Mouse (Mus musculus) heart, embryonic 14.5 days (tissue): ENCODE data around the gene Rgs8. TPM values are rescaled to one million over a fixed set of nuclear protein-coding genes. Genes with fewer than 3 reads are reported as not detected.
A peak's percentile ranks its signal among the peaks of the same experiment; 100 is the strongest.

ENCODE experiments used
- ATAC-seq: fragments of 200-750 bp; cut with Nextera tagmentation; 2 replicates; pipeline ENCODE4 v1.8.0; 2017; ENCODE audit warnings: low read depth, moderate TSS enrichment; ENCODE audit not compliant: insufficient number of reproducible peaks, insufficient read depth, low FRiP score
- H3K27ac ChIP-seq, 2 experiments: fragments of 200-500 bp in 1 of 2; fragments of 300-500 bp in 1 of 2; sonication (generic) in 1 of 2; replicated peaks in 1 of 2; 2 replicates each; pipeline ENCODE4 v1.5.1; 2012 to 2014; ENCODE audit warnings: low read depth in 2 of 2, low read length in 2 of 2, control low read depth in 1 of 2, mild to moderate bottlenecking in 1 of 2, mixed read lengths in 1 of 2; ENCODE audit not compliant: control insufficient read depth in 1 of 2, insufficient read depth in 1 of 2
- H3K27me3 ChIP-seq: fragments of 300-500 bp; sonication (generic); 2 replicates; pipeline ENCODE4 v1.6.1; 2014; ENCODE audit warnings: mild to moderate bottlenecking, low read length, control low read depth; ENCODE audit not compliant: control insufficient read depth, insufficient read depth
- H3K36me3 ChIP-seq: fragments of 300-500 bp; sonication (generic); 2 replicates; pipeline ENCODE4 v1.6.1; 2014; ENCODE audit warnings: mild to moderate bottlenecking, control low read depth, low read length, mixed read lengths; ENCODE audit not compliant: control insufficient read depth, insufficient read depth
- H3K4me1 ChIP-seq, 2 experiments: fragments of 200-500 bp in 1 of 2; fragments of 300-500 bp in 1 of 2; sonication (generic) in 1 of 2; 2 replicates each; pipeline ENCODE4 v1.6.1; 2012 to 2014; ENCODE audit warnings: low read length in 2 of 2, control low read depth in 1 of 2, mixed read lengths in 1 of 2; ENCODE audit not compliant: control insufficient read depth in 2 of 2, insufficient read depth in 2 of 2
- H3K4me2 ChIP-seq: fragments of 300-500 bp; sonication (generic); 2 replicates; pipeline ENCODE4 v1.6.1; 2014; ENCODE audit warnings: mild to moderate bottlenecking, low read length
- H3K4me3 ChIP-seq, 2 experiments: fragments of 200-500 bp in 1 of 2; fragments of 300-500 bp in 1 of 2; sonication (generic) in 1 of 2; 2 replicates each; pipeline ENCODE4 v1.5.1; 2012 to 2014; ENCODE audit warnings: low read length in 2 of 2, mild to moderate bottlenecking in 2 of 2, control low read depth in 1 of 2, low read depth in 1 of 2, moderate library complexity in 1 of 2; ENCODE audit not compliant: control insufficient read depth in 1 of 2, insufficient read depth in 1 of 2
- H3K9ac ChIP-seq: fragments of 300-500 bp; sonication (generic); 2 replicates; pipeline ENCODE4 v1.6.1; 2014; ENCODE audit warnings: mild to moderate bottlenecking, low read length
- H3K9me3 ChIP-seq: fragments of 300-500 bp; sonication (generic); 2 replicates; pipeline ENCODE4 v1.6.1; 2016; ENCODE audit warnings: low read length, control low read depth; ENCODE audit not compliant: control insufficient read depth
- WGBS: fragments of 180-500 bp; shearing (Covaris S2); extraction: QIAGEN DNeasy Blood & Tissue Kit; methylation state at CpG from one replicate; pipeline ENCODE4 v1.1.7; 2014; 5-methylcytosine and 5-hydroxymethylcytosine counted together
- polyA plus RNA-seq: library from polyadenylated mRNA; unstranded; fragments of >200 nt; fragmentation: Nextera tagmentation; extraction: Ambion mirVana; gene quantifications from 2 replicates; pipeline ENCODE4 v1.2.1, GENCODE M21; 2014

The Rgs8 gene
- polyA plus RNA-seq, 1 experiment from 2014 or later = 0.58 TPM

- Histone ChIP-seq H3K9ac (no peak overlapping the region), H3K4me3 (no peak overlapping the region), H3K4me2 (no peak overlapping the region), H3K27ac (no peak overlapping the region), H3K27me3 (peaks cover 36% of the 10 kb centered on the region), H3K9me3 (no peaks in the 10 kb centered on the region), H3K4me1 (peaks cover 1 to 14% of the 10 kb centered on the region in 2 experiments; a peak in 2 of 4 replicates), H3K36me3 (no peaks in the 10 kb centered on the region)
- no peak for ATAC-seq
- WGBS = 52% methylated on average over 9 of the region's 9 CpGs
These were observed 84.6 kb downstream of the Rgs8 start for GRCm38 (mm10) chr1:153737101-153738085.

DNA sequence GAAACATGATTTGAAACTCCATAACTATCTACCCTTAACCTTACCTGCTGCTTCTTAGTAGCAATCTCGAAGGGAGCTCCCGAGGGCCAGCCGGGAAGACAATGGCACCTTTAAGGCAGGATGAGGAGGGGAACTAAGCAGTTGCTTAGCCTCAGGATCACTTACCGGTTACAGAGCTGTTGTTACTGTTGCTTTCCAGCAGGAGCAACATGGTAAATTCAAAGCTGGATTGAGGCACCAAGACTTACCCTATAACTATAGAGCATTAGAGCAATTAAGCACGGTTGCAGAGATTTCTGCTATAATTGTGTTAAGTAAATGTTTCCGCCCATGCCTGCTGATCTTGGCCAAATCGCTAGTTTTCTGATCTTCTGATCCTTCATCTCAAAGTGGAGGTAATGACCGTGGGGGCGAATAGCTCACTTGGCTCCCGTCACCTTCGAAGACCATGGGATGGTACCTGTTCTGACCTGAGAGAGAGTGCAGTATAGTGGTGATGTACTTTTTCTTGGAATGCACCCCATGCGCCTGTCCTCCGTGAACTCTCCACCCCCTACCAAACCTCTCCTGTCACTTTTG is 86.7 kb downstream of the Rgs8 start:
- Histone ChIP-seq H3K27me3 (peaks cover 31% of the 10 kb centered on the region), H3K9me3 (no peaks in the 10 kb centered on the region), H3K4me1 (peaks cover 5 to 12% of the 10 kb centered on the region in 2 experiments; a peak in 2 of 4 replicates), H3K36me3 (peaks cover 7% of the 10 kb centered on the region), H3K4me3 (peak overlapping the region; percentile 45 to 56), H3K27ac (no peak overlapping the region), H3K4me2 (peak overlapping the region; percentile 75), H3K9ac (peak overlapping the region; percentile 62)
- 19% methylated on average over 13 of the region's 13 CpGs for WGBS
- ATAC-seq = no peak

DNA sequence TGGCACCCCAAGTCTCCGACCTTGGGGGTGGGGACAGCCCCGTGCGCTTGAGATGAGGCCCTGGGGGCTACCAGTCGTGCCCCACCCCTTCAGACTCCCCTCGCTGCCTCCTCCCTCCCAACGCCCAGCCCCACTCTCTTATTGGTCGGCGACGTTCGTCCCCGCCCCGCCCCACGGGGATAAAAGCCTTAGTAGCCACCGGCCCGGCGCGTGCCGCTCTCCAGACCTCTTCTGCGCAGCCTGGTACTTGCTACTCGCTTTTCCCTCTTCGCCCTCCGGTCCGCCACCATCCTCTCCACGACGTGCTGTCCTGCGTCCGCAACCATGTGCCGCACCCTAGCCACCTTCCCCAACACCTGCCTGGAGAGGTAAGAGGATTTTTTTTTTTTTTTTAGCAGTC is 87.3 kb downstream of the Rgs8 start, which contains the start of gene Rgs16:
Gene Rgs16, plus strand, starts transcription at position 205 of the 400 bp plus-strand sequence.
- peaks cover 26% of the 10 kb centered on the region for H3K27me3 ChIP-seq
- WGBS = under 1% methylated on average over 28 of the region's 28 CpGs

DNA sequence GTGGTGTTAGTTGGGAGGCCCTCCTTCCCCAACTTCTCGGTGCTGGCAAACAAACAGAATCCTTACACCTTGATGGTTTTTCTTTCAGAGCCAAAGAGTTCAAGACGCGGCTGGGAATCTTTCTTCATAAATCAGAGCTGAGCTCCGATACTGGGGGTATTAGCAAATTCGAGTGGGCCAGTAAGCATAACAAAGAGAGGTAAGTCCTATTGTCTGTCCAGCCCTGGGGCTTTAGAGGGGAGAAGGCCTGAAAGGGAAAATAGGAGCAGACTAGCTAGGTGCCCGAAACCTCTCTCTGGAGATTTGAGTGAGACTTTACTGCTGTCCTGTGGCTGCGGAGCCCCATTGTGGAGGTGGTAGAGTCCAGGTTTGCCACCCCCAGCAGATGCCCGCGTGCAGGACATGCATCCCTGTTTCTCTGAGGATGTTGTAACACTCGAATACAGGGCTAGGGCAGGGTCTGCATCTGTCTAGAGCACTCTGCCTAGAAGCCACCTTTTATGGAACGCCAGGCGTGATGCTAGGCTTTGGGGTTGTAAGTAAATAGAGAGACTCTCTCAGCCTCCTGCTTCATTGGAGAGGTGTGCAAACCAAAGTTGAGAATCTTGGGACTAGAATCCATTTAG is 88.1 kb downstream of the Rgs8 start:
- ATAC-seq = no peak
- Histone ChIP-seq H3K27me3 (peaks cover 25% of the 10 kb centered on the region), H3K9me3 (no peaks in the 10 kb centered on the region), H3K4me1 (peaks cover 5 to 11% of the 10 kb centered on the region in 2 experiments; a peak in 2 of 4 replicates), H3K4me3 (peak overlapping the region; percentile 45 to 56), H3K4me2 (peak overlapping the region; percentile 75), H3K9ac (peak overlapping the region; percentile 62), H3K36me3 (peaks cover 7% of the 10 kb centered on the region), H3K27ac (no peak overlapping the region)
- 46% methylated on average over 12 of the region's 12 CpGs for WGBS

More for the DNA sequence above, 87.3 kb downstream of the Rgs8 start, which contains the start of gene Rgs16:
- H3K4me2 ChIP-seq = peak within 1 kb of the TSS; percentile 75
- H3K36me3 ChIP-seq = peaks cover 7% of the 10 kb centered on the region
- peak; percentile 76 for ATAC-seq
- H3K4me3 ChIP-seq = peak within 1 kb of the TSS; percentile 45 to 56
- H3K9me3 ChIP-seq = no peaks in the 10 kb centered on the region
- peaks cover 5 to 12% of the 10 kb centered on the region in 2 experiments; a peak in 2 of 4 replicates for H3K4me1 ChIP-seq
- no peak within 1 kb of the TSS for H3K27ac ChIP-seq
- H3K9ac ChIP-seq = peak within 1 kb of the TSS; percentile 62

- peaks cover 25% of the 10 kb centered on the region for H3K27me3 ChIP-seq
These were observed 88.9 kb downstream of the Rgs8 start for GRCm38 (mm10) chr1:153741551-153742316.

GRCm38 (mm10) chr1:153742374-153743155 is 89.7 kb downstream of the Rgs8 start:
- peaks cover 20% of the 10 kb centered on the region for H3K27me3 ChIP-seq
- no peak for ATAC-seq
- peak overlapping the region; percentile 75 for H3K4me2 ChIP-seq
- H3K4me3 ChIP-seq = no peak overlapping the region; a peak in 1 of 4 replicates
- H3K27ac ChIP-seq = no peak overlapping the region
- WGBS = 35% methylated on average over 11 of the region's 11 CpGs
- H3K36me3 ChIP-seq = peaks cover 7% of the 10 kb centered on the region
- peaks cover 12% of the 10 kb centered on the region in 2 experiments for H3K4me1 ChIP-seq
- H3K9me3 ChIP-seq = no peaks in the 10 kb centered on the region
- peak overlapping the region; percentile 42; the same call in 1 of the 2 replicates for H3K9ac ChIP-seq

More at GRCm38 (mm10) chr1:153741551-153742316, 88.9 kb downstream of the Rgs8 start:
- 0 out of 4 replicates have a peak overlapping the region, but pooled peaks of 1 of the 2 experiments have one; percentile 12 for H3K27ac ChIP-seq
- H3K4me3 ChIP-seq = peak overlapping the region; percentile 22 to 45; a peak in 3 of 4 replicates
- ATAC-seq = no peak
- peaks cover 7% of the 10 kb centered on the region for H3K36me3 ChIP-seq
- H3K4me2 ChIP-seq = peak overlapping the region; percentile 75
- peaks cover 5 to 10% of the 10 kb centered on the region in 2 experiments; a peak in 2 of 4 replicates for H3K4me1 ChIP-seq
- no peaks in the 10 kb centered on the region for H3K9me3 ChIP-seq
- H3K9ac ChIP-seq = peak overlapping the region; percentile 42; the same call in 1 of the 2 replicates
- 56% methylated on average over 18 of the region's 18 CpGs for WGBS
